Mouse (Mus musculus) lung, postnatal 0 days (tissue): Measurements from ENCODE around the gene Myo18b.

Experiments
- CTCF ChIP-seq: IDR thresholded peaks from 2 replicates; pipeline ENCODE4 v1.5.1; 2016; ENCODE audit warnings: antibody characterized with exemption, mild to moderate bottlenecking
- EP300 ChIP-seq: IDR thresholded peaks from 2 replicates; pipeline ENCODE4 v1.6.1; 2016; ENCODE audit warnings: antibody characterized with exemption, mild to moderate bottlenecking, control low read depth

DNA sequence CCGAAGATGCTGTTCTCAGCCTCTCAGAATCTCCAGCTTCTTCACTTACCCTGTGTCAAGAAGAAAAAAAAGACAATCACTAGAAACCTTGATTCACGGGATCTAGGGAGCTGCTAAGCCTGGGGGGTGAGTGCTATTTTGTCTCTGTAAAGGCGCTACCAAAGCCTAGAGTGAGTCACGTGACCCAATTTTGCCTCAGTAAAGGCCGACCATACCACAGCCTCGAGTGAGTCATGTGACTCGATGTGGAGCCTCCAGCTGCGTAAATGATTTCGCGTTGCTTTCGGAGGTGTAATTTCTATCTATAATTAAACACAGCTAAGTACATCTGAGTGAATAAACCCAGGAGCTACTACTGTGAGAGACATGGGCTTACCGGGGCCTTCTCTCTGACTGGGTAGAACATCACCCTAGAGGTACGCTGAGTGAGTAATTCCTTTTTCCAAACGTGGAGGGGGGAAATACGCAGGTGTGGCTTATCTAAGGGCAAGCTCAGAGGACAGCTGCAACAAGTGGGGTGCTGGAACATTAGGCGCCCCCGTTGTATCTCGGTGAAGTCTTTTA lies 202.8 kb downstream of the Myo18b start:
- no peak for TF ChIP-seq CTCF
- no peak for TF ChIP-seq EP300
